Mouse (Mus musculus): ENCODE data around the gene Dnajb3. TPM values are rescaled to one million over a fixed set of nuclear protein-coding genes. Genes with fewer than 3 reads are reported as not detected.

Dnajb3 gene
- polyA plus RNA-seq (2015; fragmentation: Illumina TruSeq; extraction: RNeasy Lipid Tissue Mini Kit (QIAGEN cat#74804); ENCODE audit: low read depth, low replicate concordance) = 2.6 TPM

GRCm38 (mm10) chr1:88205294-88205922 is at the start of gene Dnajb3:
Gene Dnajb3, minus strand, starts transcription at chr1:88205782.

GRCm38 (mm10) chr1:88226670-88227379 is 21.2 kb upstream of the Dnajb3 start, which contains the start of gene Mroh2a:
Gene Mroh2a, plus strand, starts transcription at chr1:88226986.

GRCm38 (mm10) chr1:88211812-88212211 is 6.2 kb upstream of the Dnajb3 start, which contains the start of gene Ugt1a1:
Gene Ugt1a1, plus strand, starts transcription at chr1:88211959.

GRCm38 (mm10) chr1:88200456-88200855 is 5.1 kb downstream of the Dnajb3 start, which contains the start of gene Ugt1a2:
Gene Ugt1a2, plus strand, starts transcription at chr1:88200601.

GRCm38 (mm10) chr1:88165711-88166110 is 39.9 kb downstream of the Dnajb3 start, which contains the start of gene Ugt1a5:
Gene Ugt1a5, plus strand, starts transcription at chr1:88166012.

Other genes with a start within 250 kb of the Dnajb3 start
- 11.7 TPM for gene Usp40, start 197.2 kb downstream of the Dnajb3 start, polyA plus RNA-seq (2015; fragmentation: Illumina TruSeq; extraction: RNeasy Lipid Tissue Mini Kit (QIAGEN cat#74804); ENCODE audit: low read depth, low replicate concordance)
- not detected for gene Ugt1a10, start 150.4 kb downstream of the Dnajb3 start, polyA plus RNA-seq (2015; fragmentation: Illumina TruSeq; extraction: RNeasy Lipid Tissue Mini Kit (QIAGEN cat#74804); ENCODE audit: low read depth, low replicate concordance)
- not detected for gene Ugt1a9, start 135.0 kb downstream of the Dnajb3 start, polyA plus RNA-seq (2015; fragmentation: Illumina TruSeq; extraction: RNeasy Lipid Tissue Mini Kit (QIAGEN cat#74804); ENCODE audit: low read depth, low replicate concordance)
- not detected for gene Ugt1a8, start 118.0 kb downstream of the Dnajb3 start, polyA plus RNA-seq (2015; fragmentation: Illumina TruSeq; extraction: RNeasy Lipid Tissue Mini Kit (QIAGEN cat#74804); ENCODE audit: low read depth, low replicate concordance)
- gene Ugt1a7c, start 110.7 kb downstream of the Dnajb3 start, polyA plus RNA-seq (2015; fragmentation: Illumina TruSeq; extraction: RNeasy Lipid Tissue Mini Kit (QIAGEN cat#74804); ENCODE audit: low read depth, low replicate concordance) = 1.1 TPM
- gene Ugt1a6b, start 102.5 kb downstream of the Dnajb3 start, polyA plus RNA-seq (2015; fragmentation: Illumina TruSeq; extraction: RNeasy Lipid Tissue Mini Kit (QIAGEN cat#74804); ENCODE audit: low read depth, low replicate concordance) = not detected
- gene Ugt1a6a, start 71.0 kb downstream of the Dnajb3 start, polyA plus RNA-seq (2015; fragmentation: Illumina TruSeq; extraction: RNeasy Lipid Tissue Mini Kit (QIAGEN cat#74804); ENCODE audit: low read depth, low replicate concordance) = 3.1 TPM
- gene Ugt1a5, start 39.8 kb downstream of the Dnajb3 start, polyA plus RNA-seq (2015; fragmentation: Illumina TruSeq; extraction: RNeasy Lipid Tissue Mini Kit (QIAGEN cat#74804); ENCODE audit: low read depth, low replicate concordance) = not detected
- gene Ugt1a2, start 5.2 kb downstream of the Dnajb3 start, polyA plus RNA-seq (2015; fragmentation: Illumina TruSeq; extraction: RNeasy Lipid Tissue Mini Kit (QIAGEN cat#74804); ENCODE audit: low read depth, low replicate concordance) = not detected
- gene Ugt1a1, start 6.2 kb upstream of the Dnajb3 start, polyA plus RNA-seq (2015; fragmentation: Illumina TruSeq; extraction: RNeasy Lipid Tissue Mini Kit (QIAGEN cat#74804); ENCODE audit: low read depth, low replicate concordance) = not detected
- 0.28 TPM for gene Mroh2a, start 21.2 kb upstream of the Dnajb3 start, polyA plus RNA-seq (2015; fragmentation: Illumina TruSeq; extraction: RNeasy Lipid Tissue Mini Kit (QIAGEN cat#74804); ENCODE audit: low read depth, low replicate concordance)
- gene Hjurp, start 71.9 kb upstream of the Dnajb3 start, polyA plus RNA-seq (2015; fragmentation: Illumina TruSeq; extraction: RNeasy Lipid Tissue Mini Kit (QIAGEN cat#74804); ENCODE audit: low read depth, low replicate concordance) = 48.2 TPM
- gene Trpm8, start 71.9 kb upstream of the Dnajb3 start, polyA plus RNA-seq (2015; fragmentation: Illumina TruSeq; extraction: RNeasy Lipid Tissue Mini Kit (QIAGEN cat#74804); ENCODE audit: low read depth, low replicate concordance) = 0.12 TPM
- gene Spp2, start 201.2 kb upstream of the Dnajb3 start, polyA plus RNA-seq (2015; fragmentation: Illumina TruSeq; extraction: RNeasy Lipid Tissue Mini Kit (QIAGEN cat#74804); ENCODE audit: low read depth, low replicate concordance) = 1.0 TPM

All from brain, adult 10 weeks (tissue).